In genomic region chr9:110250776-110251175, GRCm38 (mm10) we compare ENCODE assay signal across 13 mouse cellular contexts. TPM values are rescaled to one million over a fixed set of nuclear protein-coding genes. Genes with fewer than 3 reads are reported as not detected.
A peak's percentile ranks its signal among the peaks of the same experiment; 100 is the strongest.
DNase-seq lines count a peak whose midpoint lies in the region; ATAC-seq and TF ChIP-seq lines count a peak whose summit lies in the region.
"Had no signal": no experiment of that assay in that cellular context is flagged by ENCODE, and none has a peak within 500 bp of the region (broad histone marks: within the 10 kb centered on the region; RNA-seq: fewer than 3 reads in every experiment).

No protein-coding gene starts in this region.

- no peak for DNase-seq in ES-E14 (ENCODE audit: low read depth, low spot score)
- DNase-seq in hindbrain, embryonic 11.5 days (ENCODE audit: low spot score), result no peak
- no peak for DNase-seq in midbrain, embryonic 14.5 days
- no peak for DNase-seq in ovary, postnatal 14 days (ENCODE audit: low spot score)
- no peak for DNase-seq in gastrocnemius, postnatal 36 days
- DNase-seq: kidney, adult 8-10 months; liver, postnatal 0 days; lung, postnatal 4 days; thymus, adult 2 months had no signal

- no peak for TF ChIP-seq CTCF in cortical plate, adult 2 months (IDR thresholded peaks at IDR 0.05; ENCODE audit: extremely low read depth, insufficient read depth, low read length)

- H3K9ac ChIP-seq in ES-E14 (ENCODE audit: insufficient read depth, low read depth, low read length, poor library complexity, severe bottlenecking), result peak overlapping the region; percentile 14; the same call in 1 of the 2 replicates
- no peak overlapping the region; the same call in 1 of the 2 replicates for H3K9ac ChIP-seq in hindbrain, embryonic 11.5 days (ENCODE audit: low read depth, low read length)
- H3K9ac ChIP-seq in midbrain, embryonic 14.5 days (replicated peaks; ENCODE audit: low read length), result 0 out of 2 replicates have a peak overlapping the region, but pooled peaks have one; percentile 2
- H3K9ac ChIP-seq in kidney, embryonic 16.5 days (replicated peaks; ENCODE audit: low read length), result no peak overlapping the region
- H3K9ac ChIP-seq: limb, embryonic 13.5 days; liver, postnatal 0 days had no signal

- H3K4me1 ChIP-seq in ES-E14 (ENCODE audit: control insufficient read depth in 2 of 2, insufficient read depth in 2 of 2, low read length in 2 of 2, poor library complexity in 1 of 2), result peaks cover 4 to 27% of the 10 kb centered on the region in 2 experiments
- H3K4me1 ChIP-seq in cortical plate, adult 2 months (ENCODE audit: control insufficient read depth, insufficient read depth, low read length), result peaks cover 15% of the 10 kb centered on the region
- peaks cover 20% of the 10 kb centered on the region for H3K4me1 ChIP-seq in hindbrain, embryonic 11.5 days (replicated peaks; ENCODE audit: control insufficient read depth, insufficient read depth, low read length)
- H3K4me1 ChIP-seq in midbrain, embryonic 14.5 days (ENCODE audit: control insufficient read depth, insufficient read depth, low read length), result peaks cover 48% of the 10 kb centered on the region
- peaks cover 11% of the 10 kb centered on the region for H3K4me1 ChIP-seq in kidney, embryonic 16.5 days (ENCODE audit: insufficient read depth, low read length)

- no peak overlapping the region; a peak in 1 of 4 replicates for H3K4me3 ChIP-seq in ES-E14 (ENCODE audit: insufficient read depth in 1 of 2, low read depth in 1 of 2, low read length in 2 of 2, poor library complexity in 1 of 2, severe bottlenecking in 1 of 2)
- no peak overlapping the region for H3K4me3 ChIP-seq in cortical plate, adult 2 months (ENCODE audit: insufficient read depth, low read length)
- no peak overlapping the region for H3K4me3 ChIP-seq in hindbrain, embryonic 11.5 days (ENCODE audit: low read depth, low read length)
- no peak overlapping the region for H3K4me3 ChIP-seq in midbrain, embryonic 14.5 days (replicated peaks; ENCODE audit: low read depth, low read length)
- no peak overlapping the region for H3K4me3 ChIP-seq in kidney, embryonic 16.5 days (ENCODE audit: low read length)
- H3K4me3 ChIP-seq: limb, embryonic 13.5 days had no signal

- no peaks in the 10 kb centered on the region for H3K9me3 ChIP-seq in ES-E14 (ENCODE audit: control insufficient read depth, insufficient read depth, low read depth, low read length)
- H3K9me3 ChIP-seq in hindbrain, embryonic 11.5 days (ENCODE audit: control insufficient read depth, low read length), result no peaks in the 10 kb centered on the region
- H3K9me3 ChIP-seq in midbrain, embryonic 14.5 days (ENCODE audit: control insufficient read depth, low read length), result no peaks in the 10 kb centered on the region
- no peaks in the 10 kb centered on the region for H3K9me3 ChIP-seq in kidney, embryonic 16.5 days (ENCODE audit: low read length)
- H3K9me3 ChIP-seq: limb, embryonic 13.5 days had no signal

- 86% methylated on average over 14 of the region's 14 CpGs for WGBS in hindbrain, embryonic 11.5 days
- WGBS in midbrain, embryonic 14.5 days, result 79% methylated on average over 14 of the region's 14 CpGs
- WGBS in kidney, embryonic 16.5 days, result 89% methylated on average over 14 of the region's 14 CpGs

- H3K27ac ChIP-seq in ES-E14 (ENCODE audit: insufficient read depth, low read depth, low read length, poor library complexity, severe bottlenecking), result no peak overlapping the region; the same call in 1 of the 2 replicates
- H3K27ac ChIP-seq in cortical plate, adult 2 months (ENCODE audit: insufficient read depth, low read length), result peak overlapping the region; percentile 81
- peak overlapping the region; percentile 92 for H3K27ac ChIP-seq in hindbrain, embryonic 11.5 days (ENCODE audit: low read depth, low read length)
- peak overlapping the region; percentile 93 for H3K27ac ChIP-seq in midbrain, embryonic 14.5 days (replicated peaks; ENCODE audit: low read depth, low read length)
- H3K27ac ChIP-seq in kidney, embryonic 16.5 days (ENCODE audit: low read length), result no peak overlapping the region
- H3K27ac ChIP-seq: limb, embryonic 13.5 days had no signal

- no peak overlapping the region for H3K4me2 ChIP-seq in hindbrain, embryonic 11.5 days (replicated peaks; ENCODE audit: low read depth, low read length)
- peak overlapping the region; percentile 45 for H3K4me2 ChIP-seq in midbrain, embryonic 14.5 days (ENCODE audit: low read length)
- no peak overlapping the region for H3K4me2 ChIP-seq in kidney, embryonic 16.5 days (replicated peaks; ENCODE audit: low read depth, low read length)

- no peaks in the 10 kb centered on the region for H3K27me3 ChIP-seq in hindbrain, embryonic 11.5 days (ENCODE audit: control insufficient read depth, insufficient read depth, low read length)
- no peaks in the 10 kb centered on the region for H3K27me3 ChIP-seq in midbrain, embryonic 14.5 days (ENCODE audit: control insufficient read depth, insufficient read depth, low read length)
- no peaks in the 10 kb centered on the region for H3K27me3 ChIP-seq in kidney, embryonic 16.5 days (ENCODE audit: insufficient read depth, low read length)
- H3K27me3 ChIP-seq: CH12.LX had no signal

- TF ChIP-seq POLR2A in cortical plate, adult 2 months (IDR thresholded peaks at IDR 0.05; ENCODE audit: extremely low read depth, insufficient read depth, low read length), result no peak

- in situ Hi-C loops in ES-E14 (cut with MboI; ENCODE audit: low sequenced_read_pairs in 2 of 2, unreplicated experiment in 2 of 2), result no loop called here

- intact Hi-C loops in gastrocnemius, postnatal 36 days (cut with DNase I), result no loop called here

- no peaks in the 10 kb centered on the region for H3K36me3 ChIP-seq in ES-E14 (ENCODE audit: control insufficient read depth, insufficient read depth, low read length, poor library complexity, severe bottlenecking)
- H3K36me3 ChIP-seq in hindbrain, embryonic 11.5 days (ENCODE audit: control insufficient read depth, insufficient read depth, low read length), result no peaks in the 10 kb centered on the region
- 0 out of 2 replicates have a peak, but pooled peaks cover 4% of the 10 kb centered on the region for H3K36me3 ChIP-seq in midbrain, embryonic 14.5 days (ENCODE audit: control insufficient read depth, insufficient read depth, low read length)
- no peaks in the 10 kb centered on the region for H3K36me3 ChIP-seq in kidney, embryonic 16.5 days (ENCODE audit: insufficient read depth, low read length)
- H3K36me3 ChIP-seq: limb, embryonic 13.5 days had no signal

- ATAC-seq in hindbrain, embryonic 11.5 days (ENCODE audit: low FRiP score), result no peak
- no peak for ATAC-seq in midbrain, embryonic 14.5 days (ENCODE audit: low FRiP score, low TSS enrichment)
- no peak for ATAC-seq in kidney, embryonic 16.5 days (ENCODE audit: low FRiP score, low TSS enrichment)
- ATAC-seq: liver, postnatal 0 days had no signal

TF ChIP-seq in ES-E14, 5 proteins besides CTCF, POLR2A, EP300 and RAD21:
- TF ChIP-seq MAFK (IDR thresholded peaks at IDR 0.05; ENCODE audit: insufficient read depth, low read depth, low read length) (no peak), ZC3H11A (IDR thresholded peaks at IDR 0.05; ENCODE audit: borderline replicate concordance, low read depth, low read length) (no peak), CHD2 (IDR thresholded peaks at IDR 0.05; ENCODE audit: low read depth, low read length) (no peak), HCFC1 (IDR thresholded peaks at IDR 0.05; ENCODE audit: borderline replicate concordance, insufficient read depth, low read length) (no peak), ZNF384 (IDR thresholded peaks at IDR 0.05; ENCODE audit: low read depth, low read length) (no peak)

RNA-seq across cellular contexts. Expression of gene Cspg5, which starts 7.2 kb away (rescaled TPM):
- 3.3 and 8.4 TPM in 2 replicates for total RNA-seq in ES-E14 (2012; rRNA removed)
- 382 and 388 TPM in 2 replicates for polyA plus RNA-seq in cortical plate, adult 2 months (2012; rRNA removed)
- 12.6 and 15.0 TPM in 2 replicates for polyA plus RNA-seq in hindbrain, embryonic 11.5 days (2014; fragmentation: Nextera tagmentation; extraction: Ambion mirVana)
- 105 and 178 TPM in 2 replicates for polyA plus RNA-seq in midbrain, embryonic 14.5 days (2014; fragmentation: Nextera tagmentation; extraction: Ambion mirVana)
- 1.7 and 2.5 TPM in 2 replicates for polyA plus RNA-seq in kidney, embryonic 16.5 days (2015; fragmentation: Nextera tagmentation; extraction: Ambion mirVana)
- under 1 TPM in 1 of 2 experiments, not detected in 1; 0.18 TPM for total RNA-seq in gastrocnemius, postnatal 36 days (2021)

RNA-seq across cellular contexts. Expression of gene Elp6, which starts 54.2 kb away (rescaled TPM):
- total RNA-seq in ES-E14 (2012; rRNA removed), result 24.5 and 28.3 TPM in 2 replicates
- polyA plus RNA-seq in cortical plate, adult 2 months (2012; rRNA removed), result 18.4 and 20.0 TPM in 2 replicates
- 35.1 and 41.9 TPM in 2 replicates for polyA plus RNA-seq in hindbrain, embryonic 11.5 days (2014; fragmentation: Nextera tagmentation; extraction: Ambion mirVana)
- 43.4 and 43.5 TPM in 2 replicates for polyA plus RNA-seq in midbrain, embryonic 14.5 days (2014; fragmentation: Nextera tagmentation; extraction: Ambion mirVana)
- 29.6 and 32.4 TPM in 2 replicates for polyA plus RNA-seq in kidney, embryonic 16.5 days (2015; fragmentation: Nextera tagmentation; extraction: Ambion mirVana)
- 1 to 10 TPM; 2.8 to 3.1 TPM for total RNA-seq in gastrocnemius, postnatal 36 days (2021)

Comparison
In these comparisons a context has a peak if more than half of its experiments do, and no peak if none do; other contexts are left out.
1. H3K27ac ChIP-seq: peak in cortical plate, adult 2 months (single experiment), hindbrain, embryonic 11.5 days (single experiment) and midbrain, embryonic 14.5 days (single experiment); none in ES-E14 (single experiment) and kidney, embryonic 16.5 days (single experiment).
2. H3K9ac ChIP-seq: peak in ES-E14 (single experiment) and midbrain, embryonic 14.5 days (single experiment); none in hindbrain, embryonic 11.5 days (single experiment) and kidney, embryonic 16.5 days (single experiment).